Mouse (Mus musculus): ENCODE measurements at regions not wholly inside any gene's neighbourhood (a gene's known extent, or its start where the extent isn't known, plus 50 kb on each side); places are given as distances from the start of the nearest gene placed in this dataset.

DNA sequence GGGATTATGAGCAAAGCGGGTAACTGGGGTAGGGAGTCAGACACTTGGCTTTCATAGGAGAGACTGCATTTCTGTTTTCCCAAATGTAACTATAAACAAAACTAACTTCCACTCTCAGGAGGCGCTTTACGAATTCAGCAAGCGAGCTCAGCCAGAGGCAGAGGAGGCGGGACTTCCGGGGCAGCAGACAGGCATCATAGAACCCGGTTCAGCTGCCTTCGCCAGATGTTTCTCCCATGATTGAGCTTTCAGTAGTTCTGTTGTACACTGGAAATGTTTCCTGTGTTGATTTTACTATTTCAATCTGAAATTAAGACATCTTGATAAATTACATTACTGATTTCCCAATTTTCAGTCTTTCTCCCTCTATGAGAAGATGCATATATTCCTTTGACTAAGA is 92.9 kb downstream of the Zfp365 start:
- Histone ChIP-seq H3K9ac (replicated peaks; ENCODE audit: low read length, poor library complexity, severe bottlenecking) (no peak overlapping the region), H3K36me3 (ENCODE audit: insufficient read depth, low read length) (no peaks in the 10 kb centered on the region), H3K4me3 (ENCODE audit: low read depth, low read length) (no peak overlapping the region), H3K27me3 (ENCODE audit: insufficient read depth, low read length) (no peaks in the 10 kb centered on the region), H3K4me1 (ENCODE audit: insufficient read depth, low read length) (no peaks in the 10 kb centered on the region), H3K27ac (ENCODE audit: low read depth, low read length) (no peak overlapping the region), H3K9me3 (ENCODE audit: low read length) (no peaks in the 10 kb centered on the region), H3K4me2 (ENCODE audit: low read depth, low read length, poor library complexity, severe bottlenecking) (no peak overlapping the region)
- DNase-seq (ENCODE audit: low spot score): no peak
- ATAC-seq (ENCODE audit: low FRiP score): no peak
- no peak for TF ChIP-seq CTCF (IDR thresholded peaks at IDR 0.05)
- WGBS: 85% methylated on average over 8 of the region's 8 CpGs

DNA sequence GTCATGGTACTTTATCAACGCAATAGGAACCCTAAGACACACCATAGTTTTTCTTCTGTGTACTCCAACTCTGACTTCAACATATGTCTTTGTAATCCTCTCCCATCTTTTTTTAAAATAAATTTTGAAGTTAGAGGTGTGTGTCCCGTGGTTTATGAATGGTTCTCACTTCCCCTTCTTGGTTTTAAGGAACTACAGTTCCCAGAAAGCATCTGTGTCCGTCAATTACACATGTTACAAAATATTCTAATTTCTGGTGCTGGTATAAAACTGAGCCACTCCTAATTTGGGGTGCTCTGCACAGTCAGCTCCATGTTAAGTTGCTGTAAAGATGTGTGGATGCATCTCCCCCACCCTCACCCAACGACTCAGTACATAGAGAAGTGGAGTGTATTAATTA is 98.6 kb downstream of the Zfp365 start:
- no peak for DNase-seq (ENCODE audit: low spot score)
- TF ChIP-seq CTCF (IDR thresholded peaks at IDR 0.05): no peak
- no peaks in the 10 kb centered on the region for H3K4me1 ChIP-seq (ENCODE audit: insufficient read depth, low read length)
- no peaks in the 10 kb centered on the region for H3K27me3 ChIP-seq (ENCODE audit: insufficient read depth, low read length)
- no peaks in the 10 kb centered on the region for H3K36me3 ChIP-seq (ENCODE audit: insufficient read depth, low read length)
- no peak overlapping the region for H3K27ac ChIP-seq (ENCODE audit: low read depth, low read length)
- WGBS: 86% methylated on average over 4 of the region's 4 CpGs
- H3K9me3 ChIP-seq (ENCODE audit: low read length): no peaks in the 10 kb centered on the region
- H3K9ac ChIP-seq (replicated peaks; ENCODE audit: low read length, poor library complexity, severe bottlenecking): no peak overlapping the region
- no peak overlapping the region for H3K4me3 ChIP-seq (ENCODE audit: low read depth, low read length)
- ATAC-seq (ENCODE audit: low FRiP score): no peak
- H3K4me2 ChIP-seq (ENCODE audit: low read depth, low read length, poor library complexity, severe bottlenecking): no peak overlapping the region

DNA sequence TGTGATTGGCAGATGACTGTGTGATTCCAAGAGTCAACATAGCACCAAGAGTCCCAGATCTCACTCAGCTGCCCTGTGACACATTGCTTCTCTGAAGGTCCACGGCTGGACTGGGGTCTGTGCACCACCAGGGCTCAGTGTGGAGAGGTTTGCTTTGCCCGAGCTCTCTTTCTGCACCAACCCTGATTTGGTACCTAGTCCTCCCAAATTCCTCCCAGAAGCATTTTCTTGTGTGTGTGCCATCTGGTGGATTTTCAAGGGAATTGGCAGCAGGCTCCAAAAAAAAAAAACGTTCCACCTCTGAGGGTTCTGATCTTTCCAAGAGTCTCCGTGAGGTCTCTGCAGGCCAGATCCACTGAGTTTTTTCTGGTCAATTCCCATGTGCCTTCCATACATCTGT is 107.3 kb downstream of the Zfp365 start:
- WGBS: 37% methylated on average over 4 of the region's 4 CpGs
- H3K27ac ChIP-seq (ENCODE audit: low read depth, low read length): no peak overlapping the region
- H3K27me3 ChIP-seq (ENCODE audit: insufficient read depth, low read length): no peaks in the 10 kb centered on the region
- H3K4me2 ChIP-seq (ENCODE audit: low read depth, low read length, poor library complexity, severe bottlenecking): no peak overlapping the region
- H3K9ac ChIP-seq (replicated peaks; ENCODE audit: low read length, poor library complexity, severe bottlenecking): no peak overlapping the region
- DNase-seq (ENCODE audit: low spot score) (peak; percentile 48), ATAC-seq (ENCODE audit: low FRiP score) (no peak)
- TF ChIP-seq CTCF (IDR thresholded peaks at IDR 0.05): peak; percentile 76
- H3K4me1 ChIP-seq (ENCODE audit: insufficient read depth, low read length): no peaks in the 10 kb centered on the region
- H3K36me3 ChIP-seq (ENCODE audit: insufficient read depth, low read length): no peaks in the 10 kb centered on the region
- no peak overlapping the region for H3K4me3 ChIP-seq (ENCODE audit: low read depth, low read length)
- H3K9me3 ChIP-seq (ENCODE audit: low read length): no peaks in the 10 kb centered on the region

DNA sequence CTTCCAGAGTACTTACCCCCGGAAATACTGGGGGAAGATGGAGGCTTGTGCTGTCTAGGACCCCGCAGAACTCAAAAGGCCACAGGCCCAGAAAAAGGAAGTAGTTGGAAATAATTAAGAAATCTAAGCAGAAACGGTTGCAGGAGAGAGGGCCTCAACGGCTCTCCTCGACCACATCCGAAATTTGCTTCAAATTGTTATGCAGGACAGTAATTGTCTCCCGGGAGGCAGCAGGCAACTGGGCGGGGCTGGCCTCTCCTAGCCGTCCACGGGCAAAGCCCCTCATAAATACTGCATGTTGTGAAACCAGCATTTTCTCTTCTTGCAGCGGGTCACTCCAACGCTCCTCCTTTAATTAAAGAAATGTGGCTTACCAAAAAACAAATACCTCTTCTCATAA is 107.8 kb downstream of the Zfp365 start:
- H3K4me2 ChIP-seq (ENCODE audit: low read depth, low read length, poor library complexity, severe bottlenecking): no peak overlapping the region
- no peaks in the 10 kb centered on the region for H3K27me3 ChIP-seq (ENCODE audit: insufficient read depth, low read length)
- no peak overlapping the region for H3K9ac ChIP-seq (replicated peaks; ENCODE audit: low read length, poor library complexity, severe bottlenecking)
- ATAC-seq (ENCODE audit: low FRiP score): no peak
- H3K4me3 ChIP-seq (ENCODE audit: low read depth, low read length): no peak overlapping the region
- WGBS: 57% methylated on average over 12 of the region's 12 CpGs
- H3K27ac ChIP-seq (ENCODE audit: low read depth, low read length): no peak overlapping the region
- no peaks in the 10 kb centered on the region for H3K9me3 ChIP-seq (ENCODE audit: low read length)
- H3K36me3 ChIP-seq (ENCODE audit: insufficient read depth, low read length): no peaks in the 10 kb centered on the region
- no peak for DNase-seq (ENCODE audit: low spot score)
- TF ChIP-seq CTCF (IDR thresholded peaks at IDR 0.05): no peak
- H3K4me1 ChIP-seq (ENCODE audit: insufficient read depth, low read length): no peaks in the 10 kb centered on the region

DNA sequence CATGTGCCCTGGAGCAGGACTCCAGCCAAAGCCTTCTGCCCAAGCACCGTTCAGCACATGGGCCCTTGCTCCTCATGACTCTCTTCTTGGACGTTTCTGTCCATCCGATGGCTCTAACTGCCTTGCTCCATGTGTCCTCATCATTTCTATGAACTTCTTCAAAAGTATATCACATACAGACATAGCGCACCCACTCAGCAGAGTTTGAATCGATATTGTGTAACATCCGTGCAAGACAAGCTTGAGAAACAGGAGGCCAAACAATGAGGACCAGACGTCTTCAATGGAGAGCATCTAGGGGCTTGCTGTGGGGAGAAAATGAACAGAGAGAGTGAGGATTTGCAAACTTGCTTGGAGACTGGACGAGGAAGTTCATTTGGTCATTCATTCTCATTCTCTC is 110.3 kb downstream of the Zfp365 start:
- H3K9me3 ChIP-seq (ENCODE audit: low read length): no peaks in the 10 kb centered on the region
- H3K27ac ChIP-seq (ENCODE audit: low read depth, low read length): no peak overlapping the region
- WGBS: 90% methylated on average over 8 of the region's 8 CpGs
- H3K27me3 ChIP-seq (ENCODE audit: insufficient read depth, low read length): no peaks in the 10 kb centered on the region
- no peak overlapping the region for H3K9ac ChIP-seq (replicated peaks; ENCODE audit: low read length, poor library complexity, severe bottlenecking)
- TF ChIP-seq CTCF (IDR thresholded peaks at IDR 0.05): no peak
- no peak overlapping the region for H3K4me3 ChIP-seq (ENCODE audit: low read depth, low read length)
- H3K4me2 ChIP-seq (ENCODE audit: low read depth, low read length, poor library complexity, severe bottlenecking): no peak overlapping the region
- no peaks in the 10 kb centered on the region for H3K4me1 ChIP-seq (ENCODE audit: insufficient read depth, low read length)
- no peaks in the 10 kb centered on the region for H3K36me3 ChIP-seq (ENCODE audit: insufficient read depth, low read length)
- DNase-seq (ENCODE audit: low spot score) (no peak), ATAC-seq (ENCODE audit: low FRiP score) (no peak)

DNA sequence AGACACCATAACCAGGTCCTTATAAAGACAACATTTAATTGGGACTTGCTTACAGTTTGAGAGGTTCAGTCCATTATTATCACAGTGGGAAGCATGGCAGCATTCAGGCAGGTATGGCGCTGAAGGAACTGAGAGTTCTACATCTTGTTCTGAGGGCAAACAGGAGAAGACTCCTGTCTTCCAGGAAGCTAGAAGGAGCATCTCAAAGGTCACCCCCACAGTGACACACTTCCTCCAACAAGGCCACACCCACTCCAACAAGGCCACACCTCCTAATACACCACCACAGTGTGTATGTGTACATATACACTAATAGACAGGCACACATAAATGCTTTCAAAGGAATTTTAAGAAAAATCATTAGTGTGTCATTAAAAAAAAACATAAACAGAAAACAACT is 110.8 kb downstream of the Zfp365 start:
- 100% methylated on average over 1 of the region's 1 CpGs for WGBS
- no peaks in the 10 kb centered on the region for H3K36me3 ChIP-seq (ENCODE audit: insufficient read depth, low read length)
- H3K4me2 ChIP-seq (ENCODE audit: low read depth, low read length, poor library complexity, severe bottlenecking): no peak overlapping the region
- no peak overlapping the region for H3K4me3 ChIP-seq (ENCODE audit: low read depth, low read length)
- no peak overlapping the region for H3K27ac ChIP-seq (ENCODE audit: low read depth, low read length)
- no peaks in the 10 kb centered on the region for H3K9me3 ChIP-seq (ENCODE audit: low read length)
- no peak overlapping the region for H3K9ac ChIP-seq (replicated peaks; ENCODE audit: low read length, poor library complexity, severe bottlenecking)
- H3K27me3 ChIP-seq (ENCODE audit: insufficient read depth, low read length): no peaks in the 10 kb centered on the region
- ATAC-seq (ENCODE audit: low FRiP score): no peak
- no peak for DNase-seq (ENCODE audit: low spot score)
- no peaks in the 10 kb centered on the region for H3K4me1 ChIP-seq (ENCODE audit: insufficient read depth, low read length)
- no peak for TF ChIP-seq CTCF (IDR thresholded peaks at IDR 0.05)

DNA sequence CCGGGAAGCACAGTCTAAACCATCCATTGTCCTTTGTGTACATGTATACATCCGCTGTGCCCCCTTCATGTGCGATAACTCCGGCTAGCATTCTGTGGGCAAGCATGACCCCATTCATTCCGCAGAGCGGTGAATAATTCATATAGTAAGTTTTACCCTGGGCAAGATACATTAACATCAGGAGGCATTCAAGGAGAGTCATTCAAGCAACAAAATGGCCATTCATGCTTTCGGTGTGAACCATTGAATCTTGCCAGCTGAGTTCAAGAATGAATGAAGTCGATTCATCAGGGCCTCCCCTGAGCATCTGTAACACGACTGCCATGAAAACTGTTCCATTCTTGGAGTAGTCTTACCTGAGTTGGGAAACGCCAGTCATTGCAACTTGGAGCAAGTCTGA is 113.5 kb downstream of the Zfp365 start:
- no peak for ATAC-seq (ENCODE audit: low FRiP score)
- no peak for TF ChIP-seq CTCF (IDR thresholded peaks at IDR 0.05)
- Histone ChIP-seq H3K9me3 (ENCODE audit: low read length) (no peaks in the 10 kb centered on the region), H3K27ac (ENCODE audit: low read depth, low read length) (no peak overlapping the region), H3K27me3 (ENCODE audit: insufficient read depth, low read length) (no peaks in the 10 kb centered on the region), H3K9ac (replicated peaks; ENCODE audit: low read length, poor library complexity, severe bottlenecking) (no peak overlapping the region), H3K4me2 (ENCODE audit: low read depth, low read length, poor library complexity, severe bottlenecking) (no peak overlapping the region), H3K4me3 (ENCODE audit: low read depth, low read length) (no peak overlapping the region), H3K4me1 (ENCODE audit: insufficient read depth, low read length) (no peaks in the 10 kb centered on the region), H3K36me3 (ENCODE audit: insufficient read depth, low read length) (no peaks in the 10 kb centered on the region)
- DNase-seq (ENCODE audit: low spot score): peak; percentile 21
- 50% methylated on average over 10 of the region's 10 CpGs for WGBS
